Mouse (Mus musculus) forebrain, embryonic 11.5 days (tissue): ENCODE results near the gene Nabp2. TPM values are rescaled to one million over a fixed set of nuclear protein-coding genes. Genes with fewer than 3 reads are reported as not detected.

Experiments
- ATAC-seq: fragments of 200-750 bp; cut with Nextera tagmentation; replicated peaks from 2 replicates; pipeline ENCODE4 v1.8.0; 2017; ENCODE audit warnings: moderate TSS enrichment; ENCODE audit not compliant: low FRiP score
- DNase-seq: peaks from one replicate; pipeline ENCODE4 v3.0.0-alpha.2; 2017; ENCODE audit warnings: low spot score
- H3K27ac ChIP-seq: fragments of 300-500 bp; sonication (generic); 2 replicates; pipeline ENCODE4 v1.5.1; 2014; ENCODE audit warnings: low read depth, low read length
- H3K27me3 ChIP-seq: fragments of 300-500 bp; sonication (generic); 2 replicates; pipeline ENCODE4 v1.6.1; 2014; ENCODE audit warnings: mild to moderate bottlenecking, low read length, mixed read lengths; ENCODE audit not compliant: control insufficient read depth, insufficient read depth
- H3K36me3 ChIP-seq: fragments of 300-500 bp; sonication (generic); 2 replicates; pipeline ENCODE4 v1.6.1; 2014; ENCODE audit warnings: mild to moderate bottlenecking, low read length, moderate library complexity, mixed read lengths; ENCODE audit not compliant: control insufficient read depth, insufficient read depth
- H3K4me1 ChIP-seq: fragments of 300-500 bp; sonication (generic); replicated peaks from 2 replicates; pipeline ENCODE4 v1.6.1; 2014; ENCODE audit warnings: low read length, mixed read lengths; ENCODE audit not compliant: control insufficient read depth, insufficient read depth
- H3K4me2 ChIP-seq: fragments of 300-500 bp; sonication (generic); 2 replicates; pipeline ENCODE4 v1.6.1; 2014; ENCODE audit warnings: low read depth, mild to moderate bottlenecking, low read length, moderate library complexity, mixed read lengths; ENCODE audit not compliant: severe bottlenecking
- H3K4me3 ChIP-seq: fragments of 300-500 bp; sonication (generic); 2 replicates; pipeline ENCODE4 v1.5.1; 2014; ENCODE audit warnings: low read depth, low read length
- H3K9ac ChIP-seq: fragments of 300-500 bp; sonication (generic); 2 replicates; pipeline ENCODE4 v1.6.1; 2014; ENCODE audit warnings: low read length
- H3K9me3 ChIP-seq: fragments of 300-500 bp; sonication (generic); 2 replicates; pipeline ENCODE4 v1.6.1; 2016; ENCODE audit warnings: low read length, mixed read lengths; ENCODE audit not compliant: control insufficient read depth
- WGBS: fragments of 180-500 bp; shearing (Covaris S2); extraction: QIAGEN DNeasy Blood & Tissue Kit; methylation state at CpG from one replicate; pipeline ENCODE4 v1.1.7; 2014; 5-methylcytosine and 5-hydroxymethylcytosine counted together
- polyA plus RNA-seq: library from polyadenylated mRNA; unstranded; fragments of >200 nt; fragmentation: Nextera tagmentation; extraction: Ambion mirVana; gene quantifications from 2 replicates; pipeline ENCODE4 v1.2.1, GENCODE M21; 2014

Nabp2 gene
- polyA plus RNA-seq, 1 experiment from 2014 or later: 151 TPM

DNA sequence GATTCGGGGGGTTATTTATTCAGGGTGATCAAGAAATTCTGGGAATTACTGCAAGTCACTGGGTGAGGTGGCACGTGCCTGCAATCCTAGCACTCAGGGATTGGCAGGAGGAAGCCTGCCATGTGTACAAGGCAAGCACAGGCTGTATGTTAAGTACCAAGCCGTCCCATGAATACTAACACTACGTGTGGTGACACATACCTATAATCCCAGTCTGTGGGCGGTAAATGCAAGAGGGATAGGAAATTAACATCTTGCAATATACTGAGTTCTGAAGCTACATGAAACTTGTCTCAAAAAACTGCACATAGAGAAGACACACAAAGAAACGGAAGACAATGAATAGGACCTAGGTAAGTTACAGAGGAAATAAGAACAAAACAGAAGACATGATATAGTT is 39.7 kb upstream of the Nabp2 start:
- 86% methylated on average over 6 of the region's 6 CpGs for WGBS
- DNase-seq: no peak
- H3K27ac ChIP-seq: no peak overlapping the region

DNA sequence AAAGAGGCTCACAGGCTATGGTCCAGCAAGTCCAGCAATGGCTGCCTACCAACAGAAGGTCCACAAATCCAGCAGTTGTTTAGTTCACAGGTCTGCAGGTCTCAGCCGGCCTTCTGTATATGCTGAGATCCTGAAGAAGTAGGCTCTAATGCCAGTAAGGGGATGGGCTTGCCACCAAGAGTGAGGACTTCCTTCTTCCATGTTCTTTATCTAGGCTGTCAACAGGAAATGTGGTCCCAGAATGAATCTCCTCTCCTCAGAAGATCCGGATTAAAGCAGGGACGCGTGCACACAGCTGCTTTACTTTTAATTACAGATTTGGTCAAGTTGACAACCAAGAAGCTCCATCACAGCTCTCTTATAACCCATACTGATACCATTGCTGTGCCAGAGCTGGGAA is 34.1 kb upstream of the Nabp2 start:
- no peaks in the 10 kb centered on the region for H3K36me3 ChIP-seq
- H3K4me3 ChIP-seq: no peak overlapping the region
- H3K27me3 ChIP-seq: no peaks in the 10 kb centered on the region
- 90% methylated on average over 4 of the region's 4 CpGs for WGBS
- H3K9me3 ChIP-seq: no peaks in the 10 kb centered on the region
- no peak overlapping the region for H3K27ac ChIP-seq
- no peak overlapping the region for H3K4me2 ChIP-seq
- no peak for DNase-seq
- no peak for ATAC-seq
- H3K9ac ChIP-seq: no peak overlapping the region
- H3K4me1 ChIP-seq: no peaks in the 10 kb centered on the region

More for the DNA sequence above, 39.7 kb upstream of the Nabp2 start:
- no peak overlapping the region for H3K9ac ChIP-seq
- no peak overlapping the region for H3K4me2 ChIP-seq
- no peak for ATAC-seq
- no peaks in the 10 kb centered on the region for H3K9me3 ChIP-seq
- no peaks in the 10 kb centered on the region for H3K36me3 ChIP-seq
- no peaks in the 10 kb centered on the region for H3K4me1 ChIP-seq
- no peaks in the 10 kb centered on the region for H3K27me3 ChIP-seq
- H3K4me3 ChIP-seq: no peak overlapping the region

DNA sequence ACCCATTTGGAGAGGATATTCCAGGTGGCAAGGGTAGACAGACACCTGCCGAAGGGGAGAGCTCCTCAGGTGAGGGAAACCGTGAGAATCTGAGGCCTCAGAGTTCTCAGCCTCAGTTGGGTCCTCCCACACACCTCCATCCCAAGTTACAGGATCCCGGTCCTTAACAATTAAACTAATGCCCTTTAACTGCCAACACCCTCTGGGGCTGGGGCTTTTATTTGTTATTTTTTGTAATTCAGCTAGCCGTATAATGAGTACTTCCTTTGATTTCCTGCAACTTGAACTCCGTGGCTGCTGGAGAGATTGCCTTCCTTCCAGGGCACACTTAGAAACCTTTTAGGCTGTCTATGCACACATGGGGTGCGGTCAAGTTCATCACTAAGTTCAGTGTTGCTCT is 33.1 kb upstream of the Nabp2 start:
- ATAC-seq (no peak), DNase-seq (no peak)
- Histone ChIP-seq H3K9ac (no peak overlapping the region), H3K4me2 (no peak overlapping the region), H3K4me1 (no peaks in the 10 kb centered on the region), H3K36me3 (no peaks in the 10 kb centered on the region; the same call in 1 of the 2 replicates), H3K9me3 (no peaks in the 10 kb centered on the region), H3K27ac (no peak overlapping the region), H3K27me3 (no peaks in the 10 kb centered on the region), H3K4me3 (no peak overlapping the region)
- WGBS: 81% methylated on average over 6 of the region's 6 CpGs

DNA sequence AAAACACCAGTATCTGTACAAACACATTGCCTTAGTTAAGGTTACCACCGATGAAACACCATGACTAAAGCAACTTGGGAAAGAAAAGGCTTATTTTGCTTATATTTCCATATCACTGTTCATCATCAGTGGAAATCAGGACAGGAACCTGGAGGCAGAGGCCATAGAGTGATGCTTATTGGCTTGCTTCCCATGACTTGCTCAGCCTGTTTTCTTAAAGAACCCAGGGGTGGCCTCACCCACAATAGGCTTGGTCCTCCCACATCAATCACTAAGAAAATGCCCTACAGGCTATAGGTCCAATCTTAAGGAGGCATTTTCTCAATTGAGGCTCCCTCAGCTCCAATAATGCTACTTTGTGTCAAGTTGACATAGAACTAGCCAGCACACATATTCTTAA is 31.4 kb upstream of the Nabp2 start:
- no peak overlapping the region for H3K4me2 ChIP-seq
- 93% methylated on average over 1 of the region's 1 CpGs for WGBS
- H3K4me3 ChIP-seq: no peak overlapping the region
- H3K36me3 ChIP-seq: peaks cover 5% of the 10 kb centered on the region; the same call in 1 of the 2 replicates
- H3K9me3 ChIP-seq: no peaks in the 10 kb centered on the region
- no peak for ATAC-seq
- H3K27me3 ChIP-seq: no peaks in the 10 kb centered on the region
- H3K27ac ChIP-seq: no peak overlapping the region
- no peaks in the 10 kb centered on the region for H3K4me1 ChIP-seq
- no peak overlapping the region for H3K9ac ChIP-seq
- no peak for DNase-seq

DNA sequence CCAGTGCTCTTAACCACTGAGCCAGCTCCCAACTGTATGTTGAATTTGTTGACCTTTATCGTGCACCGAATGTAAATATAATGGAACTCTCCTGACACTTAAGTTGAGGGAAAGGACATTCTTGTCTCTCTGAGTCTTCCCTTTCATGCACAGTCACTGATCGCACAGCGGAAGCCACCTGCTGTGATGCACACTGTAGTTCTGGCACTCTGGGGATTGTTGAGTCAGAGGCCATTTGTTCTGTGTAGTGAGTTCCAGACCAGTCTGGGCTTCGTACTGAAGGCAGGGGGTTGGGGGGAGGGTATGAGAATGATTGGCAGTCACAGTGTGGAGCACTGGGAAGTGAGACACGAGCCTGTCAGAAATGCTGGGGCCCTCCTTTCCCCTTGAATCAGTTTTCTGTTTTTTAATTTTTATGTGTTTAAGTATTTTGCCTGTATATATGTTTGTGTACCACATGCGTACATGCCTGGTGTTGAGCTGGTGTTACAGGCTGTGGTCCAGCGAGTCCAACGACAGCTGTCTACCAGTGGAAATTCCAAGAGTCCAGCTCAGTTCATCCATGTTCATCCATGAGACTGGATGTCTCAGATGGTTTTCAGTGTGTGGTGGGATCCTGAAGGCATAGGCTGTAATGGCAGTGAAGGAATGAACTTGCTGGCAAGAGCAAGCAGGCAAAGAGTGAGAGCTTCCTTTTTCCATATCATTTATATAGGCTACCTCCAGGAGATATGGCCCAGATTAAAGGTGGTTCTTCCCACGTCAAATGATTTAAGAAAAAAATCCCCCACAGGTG is 30.2 kb upstream of the Nabp2 start:
- 87% methylated on average over 10 of the region's 10 CpGs for WGBS
- Histone ChIP-seq H3K27me3 (no peaks in the 10 kb centered on the region), H3K36me3 (peaks cover 8% of the 10 kb centered on the region), H3K27ac (no peak overlapping the region), H3K4me2 (no peak overlapping the region), H3K4me1 (no peaks in the 10 kb centered on the region), H3K9me3 (no peaks in the 10 kb centered on the region), H3K4me3 (no peak overlapping the region), H3K9ac (no peak overlapping the region)
- ATAC-seq (no peak), DNase-seq (no peak)

DNA sequence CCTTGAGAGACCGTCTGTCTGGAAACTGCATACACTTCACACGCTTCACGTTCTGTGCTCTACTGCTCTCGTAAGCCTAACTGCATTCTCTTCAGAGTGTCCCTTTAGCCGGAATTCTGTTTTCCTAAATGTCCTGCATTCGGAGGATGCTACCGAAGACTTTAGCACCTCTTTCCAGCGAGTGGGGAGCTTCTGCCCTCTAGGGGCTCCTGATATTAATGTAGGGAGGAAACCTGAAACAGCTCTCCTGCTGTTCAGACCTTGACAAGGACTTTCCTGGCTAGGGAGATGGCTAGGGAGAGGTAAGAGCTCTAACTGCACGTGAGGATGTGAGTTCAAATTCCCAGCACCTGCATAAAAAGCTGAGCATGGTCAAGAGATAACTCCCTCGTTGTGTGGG is 29.1 kb upstream of the Nabp2 start:
- WGBS: 68% methylated on average over 10 of the region's 10 CpGs
- ATAC-seq (no peak), DNase-seq (no peak)
- Histone ChIP-seq H3K4me2 (no peak overlapping the region), H3K4me1 (no peaks in the 10 kb centered on the region), H3K9ac (no peak overlapping the region), H3K36me3 (peaks cover 12% of the 10 kb centered on the region), H3K27ac (no peak overlapping the region), H3K9me3 (no peaks in the 10 kb centered on the region), H3K4me3 (no peak overlapping the region), H3K27me3 (no peaks in the 10 kb centered on the region)

DNA sequence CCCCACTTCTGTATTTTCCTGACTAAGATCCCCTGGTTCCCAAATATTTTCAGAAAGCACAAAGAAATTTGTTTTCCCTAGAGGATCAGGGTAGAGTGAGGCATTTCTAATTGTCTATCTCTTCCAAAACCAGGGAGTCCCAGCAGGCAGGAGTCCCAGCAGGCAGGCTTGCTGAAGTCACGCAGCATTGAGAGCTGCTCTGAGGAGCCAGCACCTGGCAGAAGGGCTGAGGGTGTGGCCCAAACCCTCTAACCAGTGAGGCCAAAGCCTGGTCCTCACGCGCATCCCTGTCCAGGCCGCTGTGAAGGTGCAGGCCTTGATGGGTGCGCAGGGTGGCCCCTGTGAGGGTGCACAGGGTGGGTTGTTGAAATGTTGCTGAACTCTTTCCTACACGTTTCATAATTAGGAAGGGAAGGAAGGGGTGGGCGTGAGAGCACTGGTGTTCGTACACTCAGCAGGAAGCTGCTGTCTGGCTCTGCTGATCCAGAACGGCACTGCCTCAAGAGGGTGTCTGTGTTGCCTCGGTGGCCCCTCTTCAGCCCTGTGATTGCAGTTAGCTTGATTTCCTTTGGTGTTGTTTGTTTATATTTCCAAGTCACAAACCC is 27.5 kb upstream of the Nabp2 start:
- no peak overlapping the region for H3K27ac ChIP-seq
- H3K9ac ChIP-seq: no peak overlapping the region
- 90% methylated on average over 10 of the region's 10 CpGs for WGBS
- no peaks in the 10 kb centered on the region for H3K4me1 ChIP-seq
- no peaks in the 10 kb centered on the region for H3K27me3 ChIP-seq
- ATAC-seq: no peak
- no peaks in the 10 kb centered on the region for H3K9me3 ChIP-seq
- H3K4me3 ChIP-seq: no peak overlapping the region
- H3K36me3 ChIP-seq: peaks cover 12% of the 10 kb centered on the region
- DNase-seq: no peak
- H3K4me2 ChIP-seq: no peak overlapping the region

DNA sequence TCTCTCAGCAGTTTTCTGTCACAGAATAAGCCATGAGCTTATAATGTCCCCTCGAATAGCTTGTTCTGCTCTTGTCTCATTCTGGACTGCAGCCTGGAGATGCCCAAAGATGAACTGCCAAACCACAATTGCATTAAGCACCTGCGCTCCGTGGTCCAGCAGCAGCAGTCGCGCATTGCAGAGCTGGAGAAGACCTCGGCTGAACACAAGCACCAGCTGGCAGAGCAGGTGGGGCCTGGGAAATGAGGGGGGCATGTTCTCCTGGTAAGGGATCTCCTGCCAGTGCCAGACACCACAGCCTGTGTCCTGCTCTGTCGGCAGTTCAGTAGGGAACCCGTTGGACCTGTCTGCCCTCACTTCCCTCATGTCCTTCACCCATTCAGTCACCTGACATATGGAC is 25.1 kb upstream of the Nabp2 start:
- H3K9ac ChIP-seq: no peak overlapping the region
- no peak overlapping the region for H3K4me3 ChIP-seq
- H3K27ac ChIP-seq: no peak overlapping the region
- H3K36me3 ChIP-seq: peaks cover 12% of the 10 kb centered on the region
- H3K9me3 ChIP-seq: no peaks in the 10 kb centered on the region
- no peaks in the 10 kb centered on the region for H3K4me1 ChIP-seq
- H3K27me3 ChIP-seq: no peaks in the 10 kb centered on the region
- no peak overlapping the region for H3K4me2 ChIP-seq
- 99% methylated on average over 8 of the region's 8 CpGs for WGBS
- ATAC-seq (no peak), DNase-seq (no peak)

DNA sequence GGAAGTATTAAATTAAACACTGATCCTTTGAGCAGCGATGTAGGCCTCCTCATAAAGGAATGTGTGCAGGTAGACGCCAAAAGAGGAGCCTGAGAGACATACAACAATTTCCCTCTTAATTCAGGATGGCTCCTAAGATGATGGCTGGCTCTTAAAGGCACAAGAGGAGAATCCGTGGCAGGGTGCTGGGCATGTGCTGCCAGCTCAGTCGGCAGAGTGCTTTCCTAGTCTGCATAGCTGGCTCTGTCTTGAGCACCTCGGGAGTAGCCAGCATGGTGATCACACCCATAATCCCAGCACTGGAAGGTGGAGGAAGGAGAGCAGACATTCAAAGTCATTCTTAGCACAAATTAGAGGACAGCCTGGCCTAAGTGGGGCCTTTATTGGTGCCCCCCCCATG is 24.6 kb upstream of the Nabp2 start:
- no peak overlapping the region for H3K27ac ChIP-seq
- H3K9me3 ChIP-seq: no peaks in the 10 kb centered on the region
- no peak overlapping the region for H3K4me3 ChIP-seq
- no peak for ATAC-seq
- no peaks in the 10 kb centered on the region for H3K4me1 ChIP-seq
- no peak overlapping the region for H3K4me2 ChIP-seq
- WGBS: 89% methylated on average over 5 of the region's 5 CpGs
- no peak overlapping the region for H3K9ac ChIP-seq
- no peaks in the 10 kb centered on the region for H3K27me3 ChIP-seq
- peaks cover 12% of the 10 kb centered on the region for H3K36me3 ChIP-seq
- DNase-seq: no peak
